Mouse (Mus musculus): Measurements from ENCODE around the gene Tex2.
"Not testable (repeated sequence)": the region's sequence is repeated elsewhere in the genome, so short reads cannot be mapped to it uniquely, and the experiment has no call there.

The Tex2 gene

GRCm38 (mm10) chr11:106612961-106613637 lies at the start of gene Tex2:
Tex2 (minus strand) TSS chr11:106613423.
- peak; percentile 95 for DNase-seq (ENCODE audit: low read depth, low spot score)

- DNase-seq (ENCODE audit: low read depth, low spot score): no peak
Observed at GRCm38 (mm10) chr11:106662634-106663407, 49.6 kb upstream of the Tex2 start.

GRCm38 (mm10) chr11:106660453-106661081 lies 47.3 kb upstream of the Tex2 start:
- DNase-seq (ENCODE audit: low read depth, low spot score): no peak

- DNase-seq (ENCODE audit: low read depth, low spot score): no peak
Observed at GRCm38 (mm10) chr11:106659598-106660295, 46.5 kb upstream of the Tex2 start.

- DNase-seq (ENCODE audit: low read depth, low spot score): peak; percentile 53
Observed at GRCm38 (mm10) chr11:106658051-106658880, 45.0 kb upstream of the Tex2 start.

- not testable (repeated sequence) for DNase-seq (ENCODE audit: low read depth, low spot score)
Observed at GRCm38 (mm10) chr11:106656896-106657498, 43.8 kb upstream of the Tex2 start.

GRCm38 (mm10) chr11:106648347-106648746 lies 35.1 kb upstream of the Tex2 start:
- peak; percentile 24 for DNase-seq (ENCODE audit: low read depth, low spot score)

GRCm38 (mm10) chr11:106642966-106643637 lies 29.9 kb upstream of the Tex2 start:
- DNase-seq (ENCODE audit: low read depth, low spot score): no peak

- DNase-seq (ENCODE audit: low read depth, low spot score): no peak
Observed at GRCm38 (mm10) chr11:106641580-106641979, 28.4 kb upstream of the Tex2 start.

- DNase-seq (ENCODE audit: low read depth, low spot score): no peak
Observed at GRCm38 (mm10) chr11:106640059-106640458, 26.8 kb upstream of the Tex2 start.

GRCm38 (mm10) chr11:106639356-106639692 lies 26.1 kb upstream of the Tex2 start:
- DNase-seq (ENCODE audit: low read depth, low spot score): peak; percentile 64

- DNase-seq (ENCODE audit: low read depth, low spot score): no peak
Observed at GRCm38 (mm10) chr11:106638551-106639355, 25.5 kb upstream of the Tex2 start.

- no peak for DNase-seq (ENCODE audit: low read depth, low spot score)
Observed at GRCm38 (mm10) chr11:106637754-106638153, 24.5 kb upstream of the Tex2 start.

GRCm38 (mm10) chr11:106635946-106636345 lies 22.7 kb upstream of the Tex2 start:
- DNase-seq (ENCODE audit: low read depth, low spot score): no peak

GRCm38 (mm10) chr11:106634175-106634574 lies 21.0 kb upstream of the Tex2 start:
- DNase-seq (ENCODE audit: low read depth, low spot score): not testable (repeated sequence)

GRCm38 (mm10) chr11:106633456-106633855 lies 20.2 kb upstream of the Tex2 start:
- DNase-seq (ENCODE audit: low read depth, low spot score): no peak

GRCm38 (mm10) chr11:106627692-106628091 lies 14.5 kb upstream of the Tex2 start:
- no peak for DNase-seq (ENCODE audit: low read depth, low spot score)

- DNase-seq (ENCODE audit: low read depth, low spot score): no peak
Observed at GRCm38 (mm10) chr11:106625577-106625976, 12.4 kb upstream of the Tex2 start.

GRCm38 (mm10) chr11:106623629-106624028 lies 10.4 kb upstream of the Tex2 start:
- DNase-seq (ENCODE audit: low read depth, low spot score): no peak
